Mouse (Mus musculus) midbrain, embryonic 14.5 days (tissue): Measurements from ENCODE around the gene Chtop. TPM values are rescaled to one million over a fixed set of nuclear protein-coding genes. Genes with fewer than 3 reads are reported as not detected.

Experiments
- polyA plus RNA-seq: library from polyadenylated mRNA; unstranded; fragments of >200 nt; fragmentation: Nextera tagmentation; extraction: Ambion mirVana; gene quantifications from 2 replicates; pipeline ENCODE4 v1.2.1, GENCODE M21; 2014

Gene Chtop
- polyA plus RNA-seq, 1 experiment from 2014 or later, result 145 TPM

Other genes with a start within 250 kb of the Chtop start
- 7.3 and 7.6 TPM in 2 replicates for gene Dennd4b, start 244.3 kb downstream of the Chtop start, polyA plus RNA-seq
- 16.0 and 22.9 TPM in 2 replicates for gene Gatad2b, start 216.3 kb downstream of the Chtop start, polyA plus RNA-seq
- gene Slc27a3, start 119.6 kb downstream of the Chtop start, polyA plus RNA-seq, result 23.6 and 25.0 TPM in 2 replicates
- 32.3 and 35.0 TPM in 2 replicates for gene Ints3, start 75.9 kb downstream of the Chtop start, polyA plus RNA-seq
- 0.65 and 2.3 TPM in 2 replicates for gene Npr1, start 43.6 kb downstream of the Chtop start, polyA plus RNA-seq
- 271 and 282 TPM in 2 replicates for gene Ilf2, start 33.4 kb downstream of the Chtop start, polyA plus RNA-seq
- gene Snapin, start 18.5 kb downstream of the Chtop start, polyA plus RNA-seq, result 89.7 and 92.8 TPM in 2 replicates
- 8.2 and 8.3 TPM in 2 replicates for gene S100a1, start 4.9 kb upstream of the Chtop start, polyA plus RNA-seq
- gene S100a13, start 4.9 kb upstream of the Chtop start, polyA plus RNA-seq, result 5.9 and 8.0 TPM in 2 replicates
- not detected in 2 replicates for gene S100a14, start 17.4 kb upstream of the Chtop start, polyA plus RNA-seq
- gene S100a16, start 27.8 kb upstream of the Chtop start, polyA plus RNA-seq, result 25.3 and 32.5 TPM in 2 replicates
- not detected in 2 replicates for gene S100a3, start 51.1 kb upstream of the Chtop start, polyA plus RNA-seq
- gene S100a2, start 80.7 kb upstream of the Chtop start, polyA plus RNA-seq, result not detected in 2 replicates
- gene Gm42674, start 92.4 kb upstream of the Chtop start, polyA plus RNA-seq, result not detected in 2 replicates
- gene S100a4, start 94.3 kb upstream of the Chtop start, polyA plus RNA-seq, result 1.5 TPM in 1 of 2 replicates, not detected in the other
- not detected in 2 replicates for gene S100a5, start 99.0 kb upstream of the Chtop start, polyA plus RNA-seq
- 4.6 and 32.0 TPM in 2 replicates for gene S100a6, start 103.4 kb upstream of the Chtop start, polyA plus RNA-seq
- gene S100a7a, start 144.5 kb upstream of the Chtop start, polyA plus RNA-seq, result not detected in 2 replicates
- gene S100a8, start 159.5 kb upstream of the Chtop start, polyA plus RNA-seq, result 2.2 TPM in 1 of 2 replicates, not detected in the other
- gene S100a9, start 186.2 kb upstream of the Chtop start, polyA plus RNA-seq, result 0.95 TPM in 1 of 2 replicates, not detected in the other
- 0.16 TPM in 1 of 2 replicates, not detected in the other for gene Pglyrp4, start 217.4 kb upstream of the Chtop start, polyA plus RNA-seq